Mouse (Mus musculus) fibroblast of lung, adult 2 months (primary cell): ENCODE results near the gene Scn7a.

Source experiments
- DNase-seq: peaks from one replicate; pipeline ENCODE4 v3.0.0-alpha.2; 2011; ENCODE audit warnings: low read depth

Gene Scn7a

DNA sequence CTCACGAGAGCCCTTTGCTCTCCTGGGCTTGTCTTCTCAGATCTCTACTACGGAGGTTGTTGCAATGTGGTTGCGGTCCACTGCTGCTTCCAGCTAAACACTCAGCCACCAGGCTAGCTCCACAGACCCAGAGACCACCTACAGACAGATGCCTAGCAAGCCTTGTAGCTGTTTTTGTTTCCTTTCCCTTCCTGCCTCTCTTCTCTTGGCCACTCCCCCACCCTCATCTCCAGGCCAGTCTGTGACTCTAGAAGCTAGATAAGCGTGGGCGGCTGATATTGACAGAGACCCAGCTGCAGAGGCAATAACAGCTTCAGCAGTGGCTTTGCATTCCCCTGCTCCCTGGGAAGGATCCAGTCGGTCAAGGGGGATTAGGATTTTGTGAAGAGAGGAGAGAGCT is at the start of gene Scn7a:
TSS of gene Scn7a (minus strand) at position 150 of the 400 bp plus-strand sequence.
- no peak for DNase-seq

DNA sequence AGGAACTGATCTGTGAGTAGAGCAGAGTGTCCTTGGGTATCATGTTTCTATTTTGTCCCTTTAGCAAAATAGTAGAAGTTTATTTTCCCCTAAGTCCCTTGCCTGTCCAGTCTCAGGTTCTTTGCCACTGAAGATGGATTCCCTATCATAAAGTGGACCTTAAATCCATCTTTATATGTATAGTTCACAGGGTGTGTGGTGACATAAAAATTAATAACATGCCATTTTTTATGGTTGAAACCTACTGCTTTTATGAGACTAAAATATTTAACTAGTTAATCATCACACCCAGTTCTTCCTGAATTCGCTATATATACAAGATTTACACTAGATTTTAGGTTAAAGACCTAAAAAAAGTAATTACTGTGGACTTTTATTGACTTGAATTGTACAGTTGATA is 43.0 kb upstream of the Scn7a start:
- no peak for DNase-seq

DNA sequence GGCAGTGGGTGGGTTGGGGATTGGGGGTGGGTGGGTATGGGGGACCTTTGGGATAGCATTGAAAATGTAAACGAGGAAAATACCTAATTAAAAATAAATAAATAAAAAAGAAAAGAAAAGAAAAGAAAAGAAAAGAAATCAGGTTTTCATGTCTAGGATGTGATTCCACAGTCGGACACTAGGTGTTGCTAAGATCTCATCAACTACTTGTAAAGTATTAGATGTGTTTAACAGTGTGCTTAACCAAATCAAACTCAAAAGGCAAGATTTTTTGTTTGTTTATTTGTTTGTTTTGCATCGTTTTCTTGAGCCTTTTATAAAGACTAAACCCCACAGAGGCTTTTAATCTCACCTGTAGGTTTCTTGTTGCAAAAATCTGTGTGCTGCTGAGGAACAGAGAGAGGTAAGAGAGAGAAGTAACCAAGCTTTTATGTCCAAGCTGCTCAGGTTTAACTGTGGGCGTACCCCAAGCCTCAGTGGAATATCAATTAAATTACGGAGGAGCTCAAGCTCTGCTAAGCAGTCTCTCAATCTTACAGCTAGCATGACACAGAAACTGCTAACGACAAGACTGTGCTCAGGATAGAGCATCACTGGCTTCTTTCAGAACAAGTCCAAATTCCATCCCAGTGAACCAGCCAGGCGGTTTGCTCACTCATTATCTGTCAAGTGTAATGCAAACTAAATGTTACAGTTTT is 35.3 kb upstream of the Scn7a start:
- no peak for DNase-seq

DNA sequence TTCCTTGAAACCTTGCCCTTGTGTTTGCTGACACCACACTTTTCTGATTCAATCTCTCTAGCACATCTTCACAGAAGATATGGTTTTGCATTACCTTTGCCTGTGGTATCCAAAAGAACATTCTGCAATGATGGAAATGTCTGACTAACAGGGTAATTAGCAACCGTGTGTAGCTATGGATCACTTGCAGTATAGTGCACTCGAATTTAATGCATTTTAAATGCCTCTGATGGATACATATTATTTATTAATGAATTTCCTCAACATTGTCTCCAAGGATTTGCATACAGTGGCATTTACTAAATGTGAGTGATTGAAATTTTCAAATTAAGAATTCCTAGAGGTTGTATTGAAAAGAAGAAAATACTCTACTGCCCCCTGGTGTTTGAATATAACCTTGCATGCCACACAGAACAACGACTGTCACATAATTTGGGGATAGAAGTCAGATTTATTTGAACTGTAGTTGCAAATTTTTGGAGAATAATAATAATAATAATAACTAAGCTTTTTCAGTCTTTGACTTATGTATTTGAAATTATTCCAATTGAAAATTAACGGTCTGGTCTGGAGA is 15.0 kb upstream of the Scn7a start:
- no peak for DNase-seq

DNA sequence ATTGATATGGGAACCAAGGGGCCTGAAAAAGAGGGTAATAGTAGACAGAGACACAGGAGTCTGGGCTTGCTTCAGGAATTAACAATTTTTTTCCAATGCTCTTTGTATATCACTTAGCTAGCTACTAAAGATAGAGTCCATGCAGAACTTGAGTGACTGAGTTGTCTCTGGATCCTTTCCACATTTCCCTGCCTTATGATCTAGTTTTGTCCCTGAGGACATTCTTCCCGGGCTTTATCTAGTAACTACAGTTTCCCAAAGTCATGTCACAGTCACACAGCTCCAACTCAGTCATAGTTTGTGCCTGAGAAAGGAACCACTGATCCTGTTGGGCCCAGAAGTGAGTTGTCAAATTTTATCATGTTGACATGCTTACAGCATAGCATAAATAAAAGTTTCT is 12.8 kb upstream of the Scn7a start:
- no peak for DNase-seq

DNA sequence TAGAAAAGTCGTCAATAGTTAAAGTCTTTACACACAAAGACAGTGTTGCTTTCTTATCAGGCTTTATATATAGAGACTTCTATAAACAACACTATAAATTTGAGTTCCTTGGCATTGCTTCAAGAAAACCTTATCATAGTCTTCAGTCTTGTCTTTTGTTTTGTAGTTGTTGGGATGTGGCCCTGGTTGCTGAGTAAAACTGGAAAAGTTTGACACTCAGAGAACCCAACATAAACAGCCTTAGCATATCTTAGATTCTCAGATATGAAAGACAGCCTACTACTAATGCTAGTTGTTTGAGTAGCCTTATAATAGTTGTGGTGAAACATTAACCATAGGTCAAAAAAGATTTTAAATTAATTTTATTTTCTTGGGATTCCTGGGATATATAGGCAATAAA is 6.9 kb upstream of the Scn7a start:
- no peak for DNase-seq

DNA sequence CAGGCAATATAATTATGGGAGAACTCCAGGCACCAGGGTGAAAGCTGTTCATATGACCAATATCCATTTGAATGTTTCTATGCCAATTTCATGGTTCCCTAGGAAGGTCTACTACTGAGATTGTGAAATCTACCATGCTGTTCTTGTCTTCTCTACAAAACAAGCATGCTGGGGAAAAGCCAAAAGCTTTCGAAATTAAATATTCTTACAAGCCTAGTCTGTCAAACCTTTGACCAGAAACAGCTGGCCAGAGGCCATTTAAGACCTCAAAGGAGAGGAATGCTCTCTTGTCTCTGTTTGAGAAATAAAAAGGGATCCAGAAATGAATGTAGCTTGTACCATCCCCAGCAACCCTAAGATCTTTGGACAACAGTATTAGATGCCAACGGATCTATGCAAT is 3.8 kb downstream of the Scn7a start:
- peak; percentile 5 for DNase-seq

DNA sequence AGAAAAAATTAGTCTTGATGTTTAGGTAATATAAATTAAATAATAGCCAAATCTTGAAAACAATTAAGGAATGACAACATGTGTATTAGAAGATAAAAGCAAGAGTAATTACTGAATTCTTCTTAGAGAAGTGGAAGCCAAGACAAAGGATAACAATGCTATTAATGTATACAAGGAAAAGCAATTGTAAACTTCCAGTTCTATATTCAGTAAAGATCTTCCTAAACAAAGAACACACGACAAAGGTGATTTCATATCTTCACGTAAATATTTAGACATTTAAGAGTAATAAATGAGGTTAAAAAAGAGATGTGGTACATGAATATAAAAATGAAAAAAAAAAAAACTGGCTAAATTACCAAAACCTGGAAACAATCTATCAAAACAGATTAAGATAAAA is 16.7 kb downstream of the Scn7a start:
- DNase-seq: no peak

DNA sequence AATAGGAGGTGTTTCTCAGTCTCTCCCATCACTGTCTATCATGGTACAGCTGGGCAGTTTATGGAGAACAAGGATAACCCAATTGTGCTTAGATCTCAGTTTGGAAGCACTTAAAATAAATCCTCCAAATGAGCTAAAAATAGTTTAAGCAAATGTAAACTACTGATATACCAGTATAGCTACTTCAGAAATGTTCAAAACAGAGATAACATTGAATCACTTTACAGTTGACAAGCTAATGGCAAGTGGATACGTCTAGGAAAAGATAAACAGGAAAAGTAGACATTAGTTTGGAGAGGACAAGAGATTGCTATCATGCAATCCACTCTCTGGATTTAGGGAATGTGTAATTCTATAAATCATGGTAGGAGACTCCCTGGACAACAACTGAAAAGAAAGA is 19.5 kb downstream of the Scn7a start:
- no peak for DNase-seq

DNA sequence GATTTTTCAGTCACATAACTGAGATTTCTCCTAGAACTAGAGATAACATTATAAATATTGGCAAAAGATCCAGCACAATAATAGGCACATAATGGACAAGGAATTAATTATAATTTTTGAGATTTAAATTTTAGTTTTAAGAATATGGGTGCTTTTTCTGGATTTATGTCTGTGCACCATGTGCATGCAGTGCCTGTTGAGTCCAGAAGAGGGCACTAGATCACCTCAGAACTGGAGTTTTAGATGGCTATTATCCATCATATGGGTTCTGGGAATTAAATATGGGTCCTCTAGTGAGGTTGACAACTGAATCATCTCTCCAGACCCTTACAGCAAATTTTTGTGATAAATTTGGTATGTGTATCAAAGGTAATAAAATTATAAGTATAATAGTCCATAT is 21.8 kb downstream of the Scn7a start:
- DNase-seq: no peak

DNA sequence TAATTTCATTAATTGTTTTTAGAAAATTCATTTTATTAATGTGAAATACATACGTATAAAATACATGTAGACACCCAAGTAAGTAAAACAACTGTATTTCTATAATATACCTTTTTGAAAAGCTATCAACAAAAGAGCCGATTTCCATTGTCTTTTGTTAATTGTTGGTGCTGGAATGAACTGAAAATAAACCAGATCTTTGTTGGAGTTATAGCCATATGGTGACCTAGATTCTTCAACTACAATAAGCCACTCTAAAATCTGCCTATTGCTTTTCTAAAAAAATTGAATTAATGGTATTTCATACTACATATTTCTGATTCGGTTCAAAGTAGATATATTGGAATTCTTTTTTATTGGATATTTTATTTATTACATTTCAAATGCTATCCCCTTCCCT is 56.7 kb downstream of the Scn7a start:
- no peak for DNase-seq

DNA sequence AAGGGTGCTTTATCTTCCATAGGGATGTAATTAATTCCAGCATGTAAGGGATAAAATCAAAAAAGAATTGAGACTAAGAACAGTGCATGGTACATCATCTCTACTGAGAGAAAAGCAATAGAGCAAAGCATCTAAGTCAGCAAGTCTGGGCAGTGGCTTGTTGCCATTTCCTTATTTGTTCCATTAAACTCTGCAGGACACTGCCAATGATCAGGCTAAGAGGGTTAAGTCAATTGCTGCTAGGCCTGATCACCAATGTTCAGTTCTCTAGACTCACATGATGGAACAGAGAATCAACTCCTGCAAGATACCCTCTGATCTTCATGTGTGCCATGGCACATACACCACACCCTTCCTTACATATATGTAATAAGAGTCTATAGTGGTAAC is 57.1 kb downstream of the Scn7a start:
- no peak for DNase-seq

DNA sequence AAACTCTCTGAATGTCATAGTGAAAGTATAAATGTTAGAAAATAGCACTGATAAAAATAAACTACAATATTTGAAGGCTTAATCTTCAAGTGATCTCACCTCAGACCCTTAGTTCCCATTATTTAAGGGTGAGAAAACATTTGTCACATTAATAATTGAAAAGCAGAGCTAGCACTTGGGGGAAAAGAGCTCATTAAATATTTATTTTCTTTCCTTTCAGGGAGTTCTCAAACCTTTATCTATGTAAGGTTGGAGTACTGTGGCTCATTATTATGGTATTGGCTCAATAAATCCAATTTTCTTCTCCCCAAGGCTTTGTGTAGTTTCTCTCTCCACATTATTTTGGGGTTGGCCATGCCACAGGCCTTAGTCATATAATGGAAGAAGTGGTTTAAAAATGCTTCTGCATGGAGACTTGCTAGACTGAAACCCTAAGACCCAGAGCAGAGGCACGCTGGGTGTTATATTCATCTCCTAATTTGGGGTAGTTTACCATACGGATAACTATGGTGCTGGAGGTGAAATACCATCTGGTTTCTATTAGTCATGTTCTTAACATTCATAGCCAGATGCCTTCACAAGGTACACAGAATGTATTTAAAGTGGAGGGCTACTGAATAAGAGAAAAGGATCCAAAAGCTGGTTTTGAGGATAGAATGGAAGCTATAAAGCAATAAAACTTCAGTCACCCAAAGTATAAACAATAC is 57.7 kb downstream of the Scn7a start:
- no peak for DNase-seq

DNA sequence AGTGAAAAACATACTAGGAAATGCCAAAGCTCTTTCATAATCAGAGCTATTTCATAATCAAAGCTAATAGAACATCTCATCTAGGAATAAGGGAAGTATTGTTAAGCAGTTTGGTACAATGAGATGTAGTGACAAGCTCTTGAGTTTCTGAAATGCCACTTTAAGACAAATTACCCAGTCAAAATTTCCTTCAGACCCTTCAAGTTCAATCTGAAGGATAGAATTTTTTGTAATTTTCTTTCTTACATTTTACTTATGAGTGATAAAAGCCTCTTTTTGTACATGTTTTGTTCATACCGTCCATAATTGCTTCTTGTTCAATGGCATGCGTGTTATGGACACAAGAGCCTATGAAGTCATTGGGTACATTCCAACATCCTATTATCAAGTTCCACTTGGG is 72.6 kb downstream of the Scn7a start:
- peak; percentile 0 for DNase-seq

DNA sequence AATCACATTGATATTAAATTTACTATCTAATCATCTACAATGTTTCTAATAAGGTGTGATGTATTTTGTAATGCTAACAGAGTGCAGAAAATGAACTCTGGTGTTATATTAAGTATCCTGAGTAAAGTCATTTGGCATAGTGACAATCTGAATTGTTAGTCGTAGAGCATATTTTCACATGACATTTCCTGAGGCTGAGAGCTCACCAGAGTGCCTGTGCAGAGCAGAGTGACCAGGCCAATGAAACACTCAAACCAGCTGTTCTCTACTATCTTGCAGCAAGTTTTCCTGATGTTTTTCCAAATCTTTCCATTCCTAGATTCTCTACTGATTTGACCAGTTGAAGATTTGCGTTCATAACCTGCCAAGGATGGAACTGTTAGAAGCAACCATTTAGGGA is 92.4 kb downstream of the Scn7a start:
- DNase-seq: no peak

DNA sequence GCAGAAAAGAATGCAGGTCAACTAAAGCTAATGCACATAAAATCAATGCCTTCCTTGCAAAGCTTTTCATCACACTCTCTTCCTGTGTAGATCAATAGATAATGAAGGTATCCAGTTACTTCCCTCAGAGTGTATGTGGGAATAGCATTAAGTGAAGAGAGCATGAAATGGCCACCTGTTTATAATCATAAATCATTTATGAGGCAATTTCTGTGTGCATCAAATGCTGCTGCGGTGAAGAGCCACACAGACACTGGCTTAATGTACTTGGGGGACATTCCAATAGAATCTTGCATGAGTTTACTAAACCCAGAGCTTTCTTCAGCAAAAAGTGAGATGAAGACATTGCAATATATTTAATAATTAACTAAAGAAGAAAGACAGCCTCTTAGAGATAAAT is 122.7 kb downstream of the Scn7a start:
- DNase-seq: no peak

DNA sequence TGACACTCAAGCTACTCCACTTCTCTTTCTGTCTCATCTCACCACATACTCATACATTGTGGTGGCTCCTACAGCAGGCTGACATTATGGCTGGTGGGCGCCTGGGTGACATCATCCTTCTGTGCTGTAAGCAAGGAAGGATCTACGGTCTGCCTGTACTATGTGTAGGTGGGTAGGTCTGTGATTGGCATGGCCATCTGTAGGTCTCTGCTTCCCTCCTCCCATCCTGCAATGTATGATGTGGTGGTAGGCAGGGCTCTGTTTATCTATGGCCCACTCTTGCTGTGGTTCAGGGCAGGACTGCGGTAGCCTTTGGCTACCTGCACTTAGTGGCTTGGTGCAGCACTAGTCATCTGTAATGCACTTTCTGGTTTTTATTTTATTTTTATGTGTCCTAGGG is 128.3 kb downstream of the Scn7a start:
- no peak for DNase-seq

DNA sequence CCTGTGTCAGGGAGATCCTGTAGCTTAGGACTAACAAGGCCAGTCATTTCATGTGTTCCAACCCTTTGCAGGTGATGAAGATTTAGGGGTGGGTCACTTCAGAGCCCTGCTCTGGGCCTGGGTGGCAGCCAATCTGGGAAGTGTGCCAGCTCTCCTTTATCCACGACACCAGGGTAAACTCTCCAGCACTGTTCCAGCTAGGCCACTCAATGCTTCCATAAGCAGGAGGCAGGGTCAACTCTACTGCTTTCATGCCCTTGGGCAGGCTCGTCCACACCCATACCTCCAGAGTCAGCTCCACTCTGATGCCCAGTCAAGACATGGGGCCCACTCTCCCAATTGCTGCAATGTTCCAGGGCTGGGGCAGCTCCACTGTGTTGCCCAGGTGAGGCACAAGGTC is 129.3 kb downstream of the Scn7a start:
- DNase-seq: no peak

DNA sequence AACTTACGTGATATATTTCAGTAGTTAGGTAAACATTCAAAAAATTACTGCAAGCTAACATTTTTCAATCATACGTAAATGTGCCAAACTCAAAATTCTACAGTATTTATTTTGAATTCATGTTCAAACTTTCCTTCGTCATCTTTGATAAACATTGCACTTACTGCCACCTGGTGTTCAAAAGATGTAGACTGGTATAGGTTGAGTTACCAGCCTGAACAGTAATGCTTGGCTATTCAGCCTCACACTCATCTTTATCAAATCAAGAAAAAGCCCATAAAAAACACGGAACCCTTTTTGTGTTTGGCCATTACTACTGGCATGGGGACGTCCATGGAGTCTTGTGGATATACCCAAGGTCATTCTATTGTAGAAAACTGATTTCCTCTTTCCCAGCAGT is 140.3 kb downstream of the Scn7a start:
- DNase-seq: peak; percentile 4

DNA sequence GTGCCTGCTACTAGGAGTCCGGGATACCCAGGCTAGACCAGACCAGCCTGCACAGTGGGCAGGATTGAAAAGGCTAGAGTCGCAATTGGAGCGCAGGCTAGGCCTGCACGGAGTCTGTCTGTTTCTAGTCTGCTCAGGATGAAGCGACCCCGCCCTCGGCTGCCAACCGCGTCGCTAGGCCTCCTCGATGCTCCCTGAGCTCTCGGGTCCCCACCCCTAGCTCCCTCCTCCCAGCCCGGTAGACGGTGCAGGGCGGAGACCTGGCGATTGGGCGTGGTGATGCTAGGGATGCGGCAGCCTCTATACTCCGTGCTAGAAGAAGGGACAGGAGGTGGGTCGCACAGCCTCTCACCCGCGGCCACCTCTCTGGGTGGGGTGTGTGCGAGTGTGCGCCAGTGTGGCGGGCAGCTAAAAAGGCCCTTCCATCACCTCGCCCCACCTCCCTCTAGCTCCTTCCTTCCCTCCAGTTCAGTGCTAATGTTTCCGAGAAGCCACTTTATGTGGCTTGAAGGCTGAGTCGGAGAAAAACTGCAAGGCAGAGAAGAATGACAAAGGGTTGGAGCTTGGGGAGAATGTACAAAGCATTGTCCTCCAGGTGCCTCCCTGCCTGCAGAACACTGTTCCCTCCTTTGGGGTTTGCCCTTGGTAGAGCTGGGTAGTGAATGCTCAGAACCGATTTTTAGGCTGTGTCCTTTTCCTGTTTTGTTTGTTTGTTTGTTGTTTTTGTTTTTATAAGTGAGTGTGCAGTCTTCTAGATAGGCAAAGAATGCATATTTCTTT is 149.9 kb downstream of the Scn7a start, which contains the start of gene Scn9a:
TSS of gene Scn9a (minus strand) at position 383 of the 780 bp plus-strand sequence.
- no peak for DNase-seq

DNA sequence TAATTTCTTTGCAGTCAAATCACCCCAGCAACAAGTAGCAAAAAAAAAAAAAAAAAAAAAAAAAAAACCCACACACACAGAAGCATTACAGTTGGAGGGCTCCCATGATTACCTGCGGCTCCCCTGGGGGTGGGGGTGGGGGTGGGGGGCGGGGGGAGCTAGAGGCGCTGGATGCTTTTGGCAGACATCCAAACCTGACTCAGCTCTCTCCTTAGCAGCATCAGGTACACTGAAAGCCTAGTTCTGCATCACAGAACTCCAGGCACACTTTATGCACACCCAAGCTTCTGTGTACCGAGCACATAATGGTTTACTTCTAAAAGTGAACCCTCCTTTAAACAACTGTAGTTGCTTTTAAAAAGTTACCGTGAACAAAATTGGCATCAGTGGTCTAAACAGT is 152.0 kb downstream of the Scn7a start:
- DNase-seq: no peak
